Mouse (Mus musculus) testis, adult 2 months (tissue): Measurements from ENCODE around the gene Olfr823. TPM values are rescaled to one million over a fixed set of nuclear protein-coding genes. Genes with fewer than 3 reads are reported as not detected.
"Not testable (repeated sequence)": the region's sequence is repeated elsewhere in the genome, so short reads cannot be mapped to it uniquely, and the experiment has no call there.

ENCODE experiments used
- H3K27ac ChIP-seq: fragments of 200-500 bp; 2 replicates; pipeline ENCODE4 v1.5.1; 2012; ENCODE audit warnings: low read depth, low read length; ENCODE audit not compliant: control insufficient read depth, insufficient read depth
- H3K27me3 ChIP-seq: fragments of 200-500 bp; 2 replicates; pipeline ENCODE4 v1.6.1; 2012; ENCODE audit warnings: mild to moderate bottlenecking, low read length, moderate library complexity; ENCODE audit not compliant: control insufficient read depth, insufficient read depth
- H3K36me3 ChIP-seq: fragments of 200-500 bp; 2 replicates; pipeline ENCODE4 v1.6.1; 2012; ENCODE audit warnings: mild to moderate bottlenecking, low read length; ENCODE audit not compliant: control insufficient read depth, insufficient read depth
- H3K4me1 ChIP-seq: fragments of 200-500 bp; 2 replicates; pipeline ENCODE4 v1.6.1; 2012; ENCODE audit warnings: low read length; ENCODE audit not compliant: control insufficient read depth, insufficient read depth
- H3K4me3 ChIP-seq: fragments of 200-500 bp; 2 replicates; pipeline ENCODE4 v1.5.1; 2012; ENCODE audit warnings: low read depth, mild to moderate bottlenecking, low read length, moderate library complexity, mixed read lengths; ENCODE audit not compliant: control insufficient read depth
- CTCF ChIP-seq: fragments of 200-500 bp; IDR thresholded peaks from 2 replicates; pipeline ENCODE4 v1.5.1; 2012; ENCODE audit warnings: low read depth, mild to moderate bottlenecking, inconsistent platforms, low read length, moderate library complexity; ENCODE audit not compliant: control insufficient read depth, insufficient read depth, insufficient replicate concordance
- POLR2A ChIP-seq: fragments of 200-500 bp; IDR thresholded peaks from 2 replicates; pipeline ENCODE4 v1.6.1; 2012; ENCODE audit warnings: low read depth, mild to moderate bottlenecking, inconsistent platforms, low read length, moderate library complexity; ENCODE audit not compliant: control insufficient read depth
- polyA plus RNA-seq: library from polyadenylated mRNA; depleted of rRNA; stranded (reverse); fragments of >200 nt; gene quantifications from 2 replicates; pipeline ENCODE4 v1.2.3, GENCODE M21; 2012; rRNA removed

Olfr823 gene
- not detected in 2 replicates for polyA plus RNA-seq

GRCm38 (mm10) chr10:130115283-130115682 is at the start of gene Olfr823:
Gene Olfr823, minus strand, starts transcription at chr10:130115383.
- H3K27me3 ChIP-seq, H3K4me3 ChIP-seq, H3K4me1 ChIP-seq, H3K36me3 ChIP-seq, H3K27ac ChIP-seq: not testable (repeated sequence)

GRCm38 (mm10) chr10:130144121-130144520 is 28.9 kb upstream of the Olfr823 start:
- no peak overlapping the region for H3K27ac ChIP-seq
- no peak for TF ChIP-seq CTCF
- no peak for TF ChIP-seq POLR2A
- H3K4me3 ChIP-seq = no peak overlapping the region
- H3K27me3 ChIP-seq = no peaks in the 10 kb centered on the region
- no peaks in the 10 kb centered on the region for H3K36me3 ChIP-seq
- peaks cover 5% of the 10 kb centered on the region; the same call in 1 of the 2 replicates for H3K4me1 ChIP-seq

- peak overlapping the region; percentile 27; the same call in 1 of the 2 replicates for H3K4me3 ChIP-seq
- H3K4me1 ChIP-seq, H3K36me3 ChIP-seq, H3K27me3 ChIP-seq, H3K27ac ChIP-seq: not testable (repeated sequence)
Observed at GRCm38 (mm10) chr10:130142481-130142880, 27.3 kb upstream of the Olfr823 start.

- H3K4me1 ChIP-seq = no peaks in the 10 kb centered on the region
- no peaks in the 10 kb centered on the region for H3K36me3 ChIP-seq
- no peak overlapping the region for H3K27ac ChIP-seq
- no peaks in the 10 kb centered on the region for H3K27me3 ChIP-seq
- no peak overlapping the region for H3K4me3 ChIP-seq
- TF ChIP-seq POLR2A = no peak
Observed at GRCm38 (mm10) chr10:130134811-130135210, 19.6 kb upstream of the Olfr823 start.

DNA sequence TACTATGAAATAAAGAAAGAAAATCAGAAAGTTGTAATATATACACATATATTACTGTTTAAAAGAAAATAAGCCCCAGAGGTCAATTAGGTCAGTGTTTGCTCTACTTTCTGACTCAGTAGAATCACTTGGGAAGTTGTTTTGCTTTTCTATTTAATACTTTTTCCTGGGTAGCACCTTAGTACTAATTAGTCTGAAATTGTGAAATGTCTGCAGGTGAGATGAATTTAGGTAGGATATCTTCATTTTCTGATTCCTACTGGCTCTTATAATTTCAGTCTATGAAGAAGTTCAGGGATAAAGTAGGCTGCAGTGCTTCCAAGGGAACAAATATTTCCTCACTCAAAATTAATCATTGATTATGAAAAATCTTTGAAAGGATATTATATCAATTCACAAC is 14.7 kb upstream of the Olfr823 start, which contains the start of gene Olfr824:
TSS of gene Olfr824 (minus strand) at position 101 of the 400 bp plus-strand sequence.
- H3K36me3 ChIP-seq, H3K4me1 ChIP-seq, H3K27ac ChIP-seq, H3K4me3 ChIP-seq, H3K27me3 ChIP-seq: not testable (repeated sequence)

DNA sequence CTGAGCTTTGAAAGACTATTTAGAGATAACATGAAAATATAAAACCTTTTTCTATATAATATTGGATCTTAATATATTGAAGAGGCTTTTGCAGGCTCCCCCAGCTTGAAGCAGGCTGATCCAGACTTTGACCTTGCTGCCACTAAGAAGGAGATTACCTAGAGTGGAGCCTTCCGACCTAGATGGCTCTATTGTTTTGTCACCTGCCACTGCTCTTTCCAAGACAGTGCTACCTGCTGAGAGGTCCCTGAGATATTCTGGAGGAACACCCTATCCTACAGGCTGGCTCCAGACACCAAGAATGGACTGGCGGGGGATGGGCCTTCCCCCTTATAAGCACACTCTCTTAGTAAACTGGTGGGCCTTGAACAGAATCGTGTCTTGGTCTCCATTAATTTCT is 862 bp upstream of the Olfr823 start:
- not testable (repeated sequence) for H3K36me3 ChIP-seq, H3K27me3 ChIP-seq, H3K27ac ChIP-seq, H3K4me1 ChIP-seq, H3K4me3 ChIP-seq

DNA sequence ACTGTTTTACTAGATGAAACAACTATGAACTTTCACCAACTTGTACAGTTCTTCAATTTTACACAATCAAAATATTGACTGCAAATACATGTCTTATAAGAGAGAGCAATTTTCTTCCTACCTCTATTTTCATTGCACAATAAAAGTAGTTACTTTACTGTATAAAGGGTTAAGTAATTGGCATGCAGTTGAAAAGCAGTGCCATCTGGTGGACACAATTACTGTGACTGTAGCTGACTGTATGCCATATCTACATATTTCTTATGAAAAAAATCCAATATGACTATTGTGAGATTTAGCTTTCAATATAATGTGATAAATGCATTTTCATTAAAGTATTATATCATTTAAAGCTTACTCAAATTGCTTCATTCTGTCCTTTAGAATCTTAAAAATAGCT is 19.1 kb downstream of the Olfr823 start:
- no peak for TF ChIP-seq CTCF
- TF ChIP-seq POLR2A = no peak
- Histone ChIP-seq H3K27me3 (no peaks in the 10 kb centered on the region), H3K36me3 (no peaks in the 10 kb centered on the region), H3K27ac (no peak overlapping the region), H3K4me1 (no peaks in the 10 kb centered on the region), H3K4me3 (no peak overlapping the region)

GRCm38 (mm10) chr10:130092838-130093440 is 22.2 kb downstream of the Olfr823 start:
- no peaks in the 10 kb centered on the region for H3K4me1 ChIP-seq
- H3K27me3 ChIP-seq = no peaks in the 10 kb centered on the region
- no peaks in the 10 kb centered on the region for H3K36me3 ChIP-seq
- no peak for TF ChIP-seq POLR2A
- no peak for TF ChIP-seq CTCF
- no peak overlapping the region for H3K27ac ChIP-seq
- no peak overlapping the region for H3K4me3 ChIP-seq
